Mouse (Mus musculus) kidney, embryonic 15.5 days (tissue): ENCODE results near the gene Trip12. TPM values are rescaled to one million over a fixed set of nuclear protein-coding genes. Genes with fewer than 3 reads are reported as not detected.

Experiments
- ATAC-seq: fragments of 200-750 bp; cut with Nextera tagmentation; replicated peaks from 2 replicates; pipeline ENCODE4 v1.8.0; 2017; ENCODE audit warnings: moderate TSS enrichment; ENCODE audit not compliant: low FRiP score
- H3K27ac ChIP-seq: fragments of 300-500 bp; sonication (generic); 2 replicates; pipeline ENCODE4 v1.5.1; 2015; ENCODE audit warnings: mild to moderate bottlenecking, inconsistent platforms
- H3K27me3 ChIP-seq: fragments of 300-500 bp; sonication (generic); 2 replicates; pipeline ENCODE4 v1.6.1; 2015; ENCODE audit warnings: inconsistent platforms
- H3K36me3 ChIP-seq: fragments of 300-500 bp; sonication (generic); 2 replicates; pipeline ENCODE4 v1.6.1; 2015; ENCODE audit warnings: inconsistent platforms
- H3K4me1 ChIP-seq: fragments of 300-500 bp; sonication (generic); 2 replicates; pipeline ENCODE4 v1.6.1; 2015; ENCODE audit warnings: inconsistent platforms
- H3K4me2 ChIP-seq: fragments of 300-500 bp; sonication (generic); 2 replicates; pipeline ENCODE4 v1.6.1; 2015; ENCODE audit warnings: moderate library complexity, mild to moderate bottlenecking, inconsistent platforms
- H3K4me3 ChIP-seq: fragments of 300-500 bp; sonication (generic); replicated peaks from 2 replicates; pipeline ENCODE4 v1.5.1; 2015; ENCODE audit warnings: mild to moderate bottlenecking, inconsistent platforms
- H3K9ac ChIP-seq: fragments of 300-500 bp; sonication (generic); 2 replicates; pipeline ENCODE4 v1.6.1; 2015; ENCODE audit warnings: mild to moderate bottlenecking, inconsistent platforms
- H3K9me3 ChIP-seq: fragments of 300-500 bp; sonication (generic); replicated peaks from 2 replicates; pipeline ENCODE4 v1.6.1; 2016; ENCODE audit warnings: inconsistent platforms
- WGBS: fragments of 180-500 bp; shearing (Covaris S2); methylation state at CpG from one replicate; pipeline ENCODE4 v1.1.7; 2015; ENCODE audit warnings: mixed read lengths; 5-methylcytosine and 5-hydroxymethylcytosine counted together
- microRNA-seq: library from miRNA; unstranded; fragments of <30 nt; microRNA quantifications from one replicate; pipeline ENCODE4, GENCODE M21; 2016
- polyA plus RNA-seq: library from polyadenylated mRNA; unstranded; fragments of >200 nt; fragmentation: Nextera tagmentation; extraction: Ambion mirVana; gene quantifications from 2 replicates; pipeline ENCODE4 v1.2.1, GENCODE M21; 2015

The Trip12 gene
- polyA plus RNA-seq, 1 experiment from 2014 or later: 65.3 TPM

DNA sequence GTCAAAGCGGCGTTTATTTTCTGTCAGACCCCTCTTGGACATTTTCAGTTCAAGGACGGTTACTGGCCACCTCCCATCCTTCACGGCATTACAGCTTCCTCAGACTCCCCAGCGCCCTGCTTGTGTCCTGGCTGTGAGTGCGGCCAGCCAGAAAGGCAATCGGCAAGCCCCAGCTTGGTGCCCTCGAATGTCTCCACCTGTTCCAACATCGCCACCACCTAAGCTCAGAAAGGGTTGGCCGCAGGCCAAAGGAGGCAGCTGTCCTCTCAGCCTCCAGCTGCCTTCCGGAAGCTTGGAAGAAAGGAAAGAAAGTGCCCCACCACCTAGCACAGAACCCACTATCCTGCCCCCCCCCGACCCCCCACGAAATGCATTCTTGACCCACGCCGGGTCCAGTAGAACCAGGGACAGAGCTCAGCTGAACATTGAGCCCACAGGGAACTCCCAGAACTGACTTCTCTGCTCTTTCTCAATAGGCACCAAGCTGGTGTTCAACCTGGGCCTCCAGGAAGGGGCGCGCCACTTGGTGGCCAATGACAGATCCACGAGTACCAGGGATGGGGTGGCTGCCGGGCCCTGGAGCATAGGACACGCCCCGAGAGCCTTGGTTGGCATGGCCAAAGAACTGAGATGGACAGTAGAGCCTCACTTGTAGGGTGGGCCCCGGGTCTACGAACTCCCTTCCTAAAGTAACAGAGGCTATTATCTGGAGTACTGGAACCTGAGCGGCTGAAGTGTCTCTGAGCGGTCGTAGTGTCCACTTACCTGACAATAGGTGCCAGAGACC lies 145.4 kb downstream of the Trip12 start:
- H3K4me2 ChIP-seq: peak overlapping the region; percentile 90
- peaks cover 16% of the 10 kb centered on the region for H3K4me1 ChIP-seq
- H3K4me3 ChIP-seq: peak overlapping the region; percentile 48
- H3K27ac ChIP-seq: no peak overlapping the region
- WGBS: 9% methylated on average over 26 of the region's 26 CpGs
- H3K9ac ChIP-seq: no peak overlapping the region
- no peaks in the 10 kb centered on the region for H3K9me3 ChIP-seq
- ATAC-seq: peak; percentile 20; the same call in 1 of the 2 replicates
- peaks cover 39% of the 10 kb centered on the region for H3K27me3 ChIP-seq
- H3K36me3 ChIP-seq: no peaks in the 10 kb centered on the region

- no peak overlapping the region for H3K4me2 ChIP-seq
- H3K4me3 ChIP-seq: no peak overlapping the region
- H3K9me3 ChIP-seq: no peaks in the 10 kb centered on the region
- ATAC-seq: no peak
- H3K36me3 ChIP-seq: no peaks in the 10 kb centered on the region
- 72% methylated on average over 4 of the region's 4 CpGs for WGBS
- H3K4me1 ChIP-seq: no peaks in the 10 kb centered on the region
- no peaks in the 10 kb centered on the region for H3K27me3 ChIP-seq
- H3K27ac ChIP-seq: no peak overlapping the region
- H3K9ac ChIP-seq: no peak overlapping the region
These were observed 162.4 kb downstream of the Trip12 start for GRCm38 (mm10) chr1:84677910-84678309.

Small RNA genes lying within 50 kb of the gene (microRNA-seq; reads per million reads assigned to microRNA genes)
- 3.8 reads per million, percentile 20 among the genes with 10 or more reads in this experiment for gene Mir5126

Other genes with a start within 250 kb of the Trip12 start
- gene Dner, start 144.3 kb downstream of the Trip12 start, polyA plus RNA-seq: 1.3 and 2.5 TPM in 2 replicates
- 10.4 and 11.1 TPM in 2 replicates for gene Fbxo36, start 675 bp downstream of the Trip12 start, polyA plus RNA-seq
- 0.37 and 0.47 TPM in 2 replicates for gene Slc16a14, start 94.6 kb upstream of the Trip12 start, polyA plus RNA-seq